Mouse (Mus musculus): ENCODE measurements around the gene Tcl1b4. TPM values are rescaled to one million over a fixed set of nuclear protein-coding genes. Genes with fewer than 3 reads are reported as not detected.
"Not testable (repeated sequence)": the region's sequence is repeated elsewhere in the genome, so short reads cannot be mapped to it uniquely, and the experiment has no call there.

Tcl1b4 gene
- polyA plus RNA-seq, 1 experiment from 2014 or later: not detected

DNA sequence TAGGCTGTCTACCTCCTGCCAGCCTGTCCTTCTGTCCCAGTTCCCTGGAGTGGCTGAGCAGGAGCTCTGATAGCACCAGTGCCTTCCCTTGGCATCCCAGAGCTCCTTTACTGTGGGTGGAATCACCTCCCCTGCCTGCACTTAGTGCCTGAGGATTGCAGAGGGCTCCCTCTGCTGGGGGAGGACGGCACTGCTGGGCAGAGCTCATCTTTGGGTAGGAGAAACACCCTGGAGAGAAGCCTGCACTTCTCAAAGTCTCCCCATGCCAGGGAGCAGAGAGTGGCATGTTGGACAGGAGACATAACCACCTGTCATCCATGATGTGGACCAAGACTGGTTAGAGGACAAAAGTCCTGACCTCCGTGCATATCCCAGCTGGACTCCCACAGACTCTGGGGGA lies 12.8 kb upstream of the Tcl1b4 start:
- peak; percentile 43; the same call in 1 of the 2 replicates for ATAC-seq (ENCODE audit: low FRiP score, low TSS enrichment)
- 48% methylated on average over 2 of the region's 2 CpGs for WGBS
- not testable (repeated sequence) for H3K4me2 ChIP-seq (replicated peaks; ENCODE audit: low read depth, low read length); H3K27me3 ChIP-seq (ENCODE audit: control insufficient read depth, insufficient read depth, low read length); H3K4me1 ChIP-seq (ENCODE audit: control insufficient read depth, insufficient read depth, low read length); H3K9ac ChIP-seq (ENCODE audit: low read depth, low read length); H3K27ac ChIP-seq (ENCODE audit: low read depth, low read length); H3K4me3 ChIP-seq (ENCODE audit: low read length); H3K36me3 ChIP-seq (ENCODE audit: control insufficient read depth, insufficient read depth, low read length); H3K9me3 ChIP-seq (ENCODE audit: control insufficient read depth, low read length)

DNA sequence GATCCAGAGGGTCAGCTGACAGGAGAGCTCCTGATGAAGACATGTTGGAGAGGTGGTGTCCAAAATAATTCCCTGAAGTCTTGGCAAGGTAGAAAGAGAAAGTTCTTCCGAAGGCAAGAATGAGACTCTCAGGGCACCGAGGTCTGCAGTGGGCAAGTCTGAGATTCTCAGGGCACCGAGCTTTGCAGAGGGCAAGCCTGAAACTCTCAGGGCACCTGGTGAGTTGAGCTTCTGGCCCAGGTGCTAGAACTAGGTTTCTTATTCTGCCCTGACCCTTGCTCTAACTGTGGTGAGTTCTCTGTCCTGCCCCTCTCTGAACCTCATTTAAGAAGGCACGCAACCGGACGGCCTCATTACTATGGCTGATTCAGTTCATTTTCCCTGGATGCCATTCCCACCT lies 11.0 kb upstream of the Tcl1b4 start, which contains the start of gene Tcl1b3:
Tcl1b3 (plus strand) TSS at position 301 of the 400 bp plus-strand sequence.
- not testable (repeated sequence) for H3K27ac ChIP-seq (ENCODE audit: low read depth, low read length); H3K36me3 ChIP-seq (ENCODE audit: control insufficient read depth, insufficient read depth, low read length); H3K27me3 ChIP-seq (ENCODE audit: control insufficient read depth, insufficient read depth, low read length); H3K9me3 ChIP-seq (ENCODE audit: control insufficient read depth, low read length); ATAC-seq (ENCODE audit: low FRiP score, low TSS enrichment); H3K4me1 ChIP-seq (ENCODE audit: control insufficient read depth, insufficient read depth, low read length); H3K9ac ChIP-seq (ENCODE audit: low read depth, low read length); H3K4me3 ChIP-seq (ENCODE audit: low read length); H3K4me2 ChIP-seq (replicated peaks; ENCODE audit: low read depth, low read length)
- 92% methylated on average over 6 of the region's 6 CpGs for WGBS

DNA sequence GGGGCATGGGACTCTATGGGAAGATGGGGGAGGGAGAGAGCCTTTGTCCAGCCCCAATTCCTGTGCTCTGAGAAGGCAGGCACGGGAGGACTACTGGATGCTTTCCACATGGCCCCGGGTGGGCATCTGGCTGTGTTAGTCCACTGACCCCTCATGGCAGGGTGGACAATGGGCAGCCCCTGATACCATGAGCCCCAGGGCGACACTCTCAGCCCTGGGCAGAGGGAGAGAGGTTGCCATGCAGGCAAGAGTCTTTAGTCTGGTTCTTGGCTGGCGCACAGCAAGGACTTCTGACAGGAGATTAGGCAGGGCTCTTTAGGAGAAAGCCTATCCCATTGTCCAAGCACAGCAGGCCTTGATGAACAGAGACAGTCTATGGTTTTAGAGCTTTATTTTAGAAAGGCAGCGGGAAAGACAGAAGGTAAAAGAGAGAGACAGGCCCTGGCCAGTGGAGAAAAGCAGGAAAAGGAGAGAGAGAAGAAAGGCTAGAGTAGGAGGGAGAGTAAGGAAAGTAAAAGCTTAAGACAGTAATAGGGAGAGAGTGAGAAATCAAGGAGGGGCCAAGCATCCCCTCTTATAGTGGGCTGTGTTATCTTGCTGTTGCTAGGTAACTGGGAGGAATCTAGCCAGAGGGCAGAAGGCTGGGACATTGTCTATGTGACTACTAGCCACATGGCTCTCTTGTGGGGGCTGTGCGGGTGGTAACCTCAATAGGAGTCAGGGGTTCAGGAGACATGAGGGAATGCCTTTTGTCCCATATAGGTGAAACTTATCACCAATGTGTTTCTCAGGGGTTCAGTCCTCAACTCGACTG lies 1.9 kb upstream of the Tcl1b4 start:
- H3K9ac ChIP-seq (ENCODE audit: low read depth, low read length); H3K4me1 ChIP-seq (ENCODE audit: control insufficient read depth, insufficient read depth, low read length); H3K36me3 ChIP-seq (ENCODE audit: control insufficient read depth, insufficient read depth, low read length); H3K9me3 ChIP-seq (ENCODE audit: control insufficient read depth, low read length); H3K4me3 ChIP-seq (ENCODE audit: low read length); H3K4me2 ChIP-seq (replicated peaks; ENCODE audit: low read depth, low read length); H3K27ac ChIP-seq (ENCODE audit: low read depth, low read length); H3K27me3 ChIP-seq (ENCODE audit: control insufficient read depth, insufficient read depth, low read length); ATAC-seq (ENCODE audit: low FRiP score, low TSS enrichment): not testable (repeated sequence)
- 75% methylated on average over 7 of the region's 7 CpGs for WGBS

DNA sequence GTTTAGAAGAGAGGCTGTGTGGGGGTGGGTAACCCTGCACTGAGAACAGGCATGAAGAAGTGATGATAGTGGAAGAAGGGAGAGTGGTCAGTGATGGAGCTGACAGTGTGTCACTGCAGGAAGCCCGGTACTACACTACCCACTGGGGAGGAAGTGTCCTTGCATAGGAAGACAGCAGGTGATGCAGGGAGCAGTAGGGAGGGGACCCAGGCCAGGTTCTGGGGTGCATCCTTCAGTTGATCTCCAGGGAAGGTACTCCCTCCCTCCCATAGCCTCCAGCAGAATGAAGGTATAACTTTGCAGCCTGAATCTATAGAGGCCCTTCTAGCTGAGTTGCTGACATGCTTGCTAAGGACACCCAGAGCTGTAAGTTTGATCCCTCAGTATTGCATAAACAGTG lies 5.3 kb downstream of the Tcl1b4 start:
- no peak for ATAC-seq (ENCODE audit: low FRiP score, low TSS enrichment)
- H3K9me3 ChIP-seq (ENCODE audit: control insufficient read depth, low read length): no peaks in the 10 kb centered on the region
- no peaks in the 10 kb centered on the region for H3K27me3 ChIP-seq (ENCODE audit: control insufficient read depth, insufficient read depth, low read length)
- no peak overlapping the region for H3K4me3 ChIP-seq (ENCODE audit: low read length)
- no peak overlapping the region for H3K9ac ChIP-seq (ENCODE audit: low read depth, low read length)
- H3K36me3 ChIP-seq (ENCODE audit: control insufficient read depth, insufficient read depth, low read length): no peaks in the 10 kb centered on the region
- WGBS: 64% methylated on average over 1 of the region's 1 CpGs
- H3K27ac ChIP-seq (ENCODE audit: low read depth, low read length): no peak overlapping the region
- no peak overlapping the region for H3K4me2 ChIP-seq (replicated peaks; ENCODE audit: low read depth, low read length)
- H3K4me1 ChIP-seq (ENCODE audit: control insufficient read depth, insufficient read depth, low read length): no peaks in the 10 kb centered on the region

DNA sequence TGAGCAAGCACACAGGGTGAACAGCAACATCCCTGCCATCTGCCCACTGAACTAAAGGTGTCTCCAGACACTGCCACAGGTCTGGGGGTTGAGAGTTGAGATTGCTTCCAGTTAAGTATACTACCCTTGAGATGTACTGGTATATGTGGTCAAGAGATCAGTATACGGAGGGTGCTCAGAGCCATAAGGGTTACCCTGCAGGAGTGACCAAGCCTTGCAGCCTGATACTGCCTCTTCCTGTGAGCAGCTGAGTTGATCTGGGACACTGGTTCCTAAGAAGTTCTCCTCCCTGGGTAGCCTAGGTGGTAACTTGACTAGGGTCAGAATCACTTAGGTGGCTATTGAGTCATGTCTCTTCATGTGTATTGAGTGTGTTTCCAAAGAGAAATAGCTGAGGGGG lies 6.7 kb downstream of the Tcl1b4 start:
- H3K27ac ChIP-seq (ENCODE audit: low read depth, low read length): no peak overlapping the region
- H3K9me3 ChIP-seq (ENCODE audit: control insufficient read depth, low read length): no peaks in the 10 kb centered on the region
- H3K4me1 ChIP-seq (ENCODE audit: control insufficient read depth, insufficient read depth, low read length): no peaks in the 10 kb centered on the region
- H3K9ac ChIP-seq (ENCODE audit: low read depth, low read length): no peak overlapping the region
- no peaks in the 10 kb centered on the region for H3K27me3 ChIP-seq (ENCODE audit: control insufficient read depth, insufficient read depth, low read length)
- H3K36me3 ChIP-seq (ENCODE audit: control insufficient read depth, insufficient read depth, low read length): no peaks in the 10 kb centered on the region
- ATAC-seq (ENCODE audit: low FRiP score, low TSS enrichment): no peak
- WGBS: 100% methylated on average over 1 of the region's 1 CpGs
- H3K4me2 ChIP-seq (replicated peaks; ENCODE audit: low read depth, low read length): no peak overlapping the region
- no peak overlapping the region for H3K4me3 ChIP-seq (ENCODE audit: low read length)

DNA sequence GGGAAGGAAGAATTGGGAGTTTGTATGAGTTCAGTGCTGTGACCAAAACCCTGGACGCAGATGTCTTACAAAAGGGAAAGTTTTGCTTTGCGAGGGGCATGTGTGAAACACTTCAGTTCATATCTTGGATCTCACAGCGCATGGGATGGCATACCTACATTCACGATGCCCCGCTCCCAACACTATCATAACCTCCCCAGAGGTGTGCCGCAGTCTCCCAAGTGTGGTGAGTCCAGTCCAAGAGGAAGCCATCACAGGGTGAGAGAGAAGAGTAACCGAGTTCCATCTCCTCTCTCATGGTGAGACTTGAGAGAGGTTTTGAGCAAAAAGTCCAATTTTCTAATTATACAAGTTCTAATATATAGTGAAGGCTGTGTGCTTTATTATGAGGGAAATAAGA lies 7.5 kb downstream of the Tcl1b4 start:
- ATAC-seq (ENCODE audit: low FRiP score, low TSS enrichment): no peak
- no peak overlapping the region for H3K4me2 ChIP-seq (replicated peaks; ENCODE audit: low read depth, low read length)
- H3K4me1 ChIP-seq (ENCODE audit: control insufficient read depth, insufficient read depth, low read length): no peaks in the 10 kb centered on the region
- H3K27me3 ChIP-seq (ENCODE audit: control insufficient read depth, insufficient read depth, low read length): no peaks in the 10 kb centered on the region
- WGBS: 92% methylated on average over 7 of the region's 7 CpGs
- H3K4me3 ChIP-seq (ENCODE audit: low read length): no peak overlapping the region
- H3K9ac ChIP-seq (ENCODE audit: low read depth, low read length): no peak overlapping the region
- no peaks in the 10 kb centered on the region for H3K9me3 ChIP-seq (ENCODE audit: control insufficient read depth, low read length)
- no peak overlapping the region for H3K27ac ChIP-seq (ENCODE audit: low read depth, low read length)
- H3K36me3 ChIP-seq (ENCODE audit: control insufficient read depth, insufficient read depth, low read length): no peaks in the 10 kb centered on the region

DNA sequence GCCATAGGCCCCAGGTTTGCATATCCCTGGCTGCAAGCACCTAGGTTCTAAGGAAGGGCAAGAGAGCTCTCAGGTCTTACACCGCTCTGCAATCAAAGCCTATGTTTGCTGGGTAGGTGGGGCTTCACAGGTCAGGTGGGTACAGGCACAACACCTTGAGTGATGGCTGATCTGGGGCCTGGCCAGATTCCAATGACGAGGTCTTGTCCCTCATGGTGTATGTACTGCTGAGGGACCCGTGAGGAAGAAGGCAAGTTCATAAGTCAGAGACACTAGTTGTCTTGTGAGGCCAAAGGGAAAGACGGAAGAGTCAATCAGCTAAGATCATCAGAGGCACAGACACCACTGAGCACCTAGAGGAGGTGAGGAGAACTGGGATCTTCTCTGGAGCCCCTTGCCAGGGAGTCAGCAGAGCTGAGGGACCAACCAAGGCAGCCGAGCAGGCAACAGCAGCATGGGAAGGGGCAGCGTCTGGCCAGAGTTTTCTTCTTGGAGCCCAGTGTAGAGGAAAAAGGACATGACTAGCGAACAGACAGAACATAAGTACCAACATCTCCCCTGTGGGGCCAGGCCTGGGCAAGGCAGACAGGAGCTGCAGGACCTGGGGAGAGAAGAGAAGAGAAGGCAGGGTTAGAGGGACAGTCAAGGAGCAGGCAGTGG lies 15.5 kb downstream of the Tcl1b4 start:
- H3K4me3 ChIP-seq (ENCODE audit: low read length): no peak overlapping the region
- 87% methylated on average over 7 of the region's 7 CpGs for WGBS
- no peaks in the 10 kb centered on the region for H3K27me3 ChIP-seq (ENCODE audit: control insufficient read depth, insufficient read depth, low read length)
- ATAC-seq (ENCODE audit: low FRiP score, low TSS enrichment): no peak
- H3K36me3 ChIP-seq (ENCODE audit: control insufficient read depth, insufficient read depth, low read length): no peaks in the 10 kb centered on the region
- H3K9ac ChIP-seq (ENCODE audit: low read depth, low read length): no peak overlapping the region
- no peaks in the 10 kb centered on the region for H3K4me1 ChIP-seq (ENCODE audit: control insufficient read depth, insufficient read depth, low read length)
- H3K4me2 ChIP-seq (replicated peaks; ENCODE audit: low read depth, low read length): no peak overlapping the region
- no peaks in the 10 kb centered on the region for H3K9me3 ChIP-seq (ENCODE audit: control insufficient read depth, low read length)
- no peak overlapping the region for H3K27ac ChIP-seq (ENCODE audit: low read depth, low read length)

DNA sequence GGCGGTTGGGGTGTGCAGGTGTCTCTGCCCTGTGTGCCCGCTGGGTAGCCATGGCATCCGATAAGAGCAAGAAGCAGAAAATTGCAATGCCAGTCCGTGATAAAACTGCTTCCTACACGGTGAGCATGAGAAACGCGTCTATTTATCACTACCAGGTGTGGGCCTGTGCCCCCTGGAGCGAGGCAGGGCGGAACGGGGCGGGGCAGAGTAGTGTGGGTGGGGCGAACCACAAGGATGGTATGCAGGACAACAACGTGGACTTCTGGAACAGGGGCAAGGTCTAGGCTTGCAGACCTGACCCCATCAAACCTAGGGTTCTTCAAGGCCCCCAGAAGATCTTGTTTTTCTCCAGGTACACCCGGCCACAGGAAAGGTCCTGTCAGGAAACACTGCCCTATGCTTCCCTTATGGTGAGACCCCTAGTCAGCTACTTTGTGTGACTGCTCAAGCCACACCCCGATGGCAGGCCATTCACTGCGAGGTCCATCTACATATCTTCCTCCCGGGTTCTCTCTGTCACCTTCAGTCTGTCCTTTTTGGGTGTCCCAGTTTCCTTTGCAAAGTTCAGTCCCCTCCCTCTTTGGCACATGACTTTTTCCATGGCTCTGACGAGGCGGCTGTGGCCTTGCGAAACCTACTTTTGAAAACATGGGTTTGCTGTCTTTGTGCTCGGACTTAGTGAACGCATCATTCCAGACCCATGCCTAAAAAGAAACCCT lies 21.0 kb downstream of the Tcl1b4 start, which contains the start of gene Tcl1:
Tcl1 (minus strand) TSS at position 193 of the 719 bp plus-strand sequence.
- Histone ChIP-seq H3K4me3 (ENCODE audit: low read length) (no peak within 1 kb of the TSS), H3K4me2 (replicated peaks; ENCODE audit: low read depth, low read length) (no peak within 1 kb of the TSS), H3K4me1 (ENCODE audit: control insufficient read depth, insufficient read depth, low read length) (no peaks in the 10 kb centered on the region), H3K27me3 (ENCODE audit: control insufficient read depth, insufficient read depth, low read length) (no peaks in the 10 kb centered on the region), H3K9ac (ENCODE audit: low read depth, low read length) (no peak within 1 kb of the TSS), H3K36me3 (ENCODE audit: control insufficient read depth, insufficient read depth, low read length) (no peaks in the 10 kb centered on the region), H3K9me3 (ENCODE audit: control insufficient read depth, low read length) (no peaks in the 10 kb centered on the region), H3K27ac (ENCODE audit: low read depth, low read length) (no peak within 1 kb of the TSS)
- ATAC-seq (ENCODE audit: low FRiP score, low TSS enrichment): no peak
- WGBS: 91% methylated on average over 22 of the region's 22 CpGs

Measured in kidney, embryonic 14.5 days (tissue).